Mouse (Mus musculus) midbrain, embryonic 16.5 days (tissue): ENCODE measurements around the gene Arhgef33. TPM values are rescaled to one million over a fixed set of nuclear protein-coding genes. Genes with fewer than 3 reads are reported as not detected.
"Not testable (repeated sequence)": the region's sequence is repeated elsewhere in the genome, so short reads cannot be mapped to it uniquely, and the experiment has no call there.

Experiments used
- ATAC-seq: fragments of 200-750 bp; cut with Nextera tagmentation; 2 replicates; pipeline ENCODE4 v1.8.0; 2017; ENCODE audit warnings: moderate TSS enrichment
- H3K27ac ChIP-seq: fragments of 300-500 bp; sonication (generic); 2 replicates; pipeline ENCODE4 v1.5.1; 2014; ENCODE audit warnings: mild to moderate bottlenecking, low read length, mixed read lengths
- H3K27me3 ChIP-seq: fragments of 300-500 bp; sonication (generic); 2 replicates; pipeline ENCODE4 v1.6.1; 2014; ENCODE audit warnings: low read depth, low read length, mixed read lengths; ENCODE audit not compliant: control insufficient read depth, insufficient read depth
- H3K36me3 ChIP-seq: fragments of 300-500 bp; sonication (generic); 2 replicates; pipeline ENCODE4 v1.6.1; 2014; ENCODE audit warnings: mild to moderate bottlenecking, low read length, moderate library complexity, mixed read lengths; ENCODE audit not compliant: control insufficient read depth, insufficient read depth
- H3K4me1 ChIP-seq: fragments of 300-500 bp; sonication (generic); 2 replicates; pipeline ENCODE4 v1.6.1; 2014; ENCODE audit warnings: mild to moderate bottlenecking, low read length, mixed read lengths; ENCODE audit not compliant: control insufficient read depth, insufficient read depth
- H3K4me2 ChIP-seq: fragments of 300-500 bp; sonication (generic); 2 replicates; pipeline ENCODE4 v1.6.1; 2014; ENCODE audit warnings: mild to moderate bottlenecking, low read length, mixed read lengths
- H3K4me3 ChIP-seq: fragments of 300-500 bp; sonication (generic); 2 replicates; pipeline ENCODE4 v1.5.1; 2014; ENCODE audit warnings: low read depth, mild to moderate bottlenecking, low read length, moderate library complexity, mixed read lengths
- H3K9ac ChIP-seq: fragments of 300-500 bp; sonication (generic); 2 replicates; pipeline ENCODE4 v1.6.1; 2014; ENCODE audit warnings: low read depth, low read length, mixed read lengths
- H3K9me3 ChIP-seq: fragments of 300-500 bp; sonication (generic); replicated peaks from 2 replicates; pipeline ENCODE4 v1.6.1; 2014; ENCODE audit warnings: mild to moderate bottlenecking, low read length, mixed read lengths; ENCODE audit not compliant: control insufficient read depth, poor library complexity, severe bottlenecking
- WGBS: fragments of 180-500 bp; shearing (Covaris S2); extraction: QIAGEN DNeasy Blood & Tissue Kit; methylation state at CpG from one replicate; pipeline ENCODE4 v1.1.7; 2014; 5-methylcytosine and 5-hydroxymethylcytosine counted together
- polyA plus RNA-seq: library from polyadenylated mRNA; unstranded; fragments of >200 nt; fragmentation: Nextera tagmentation; extraction: Ambion mirVana; gene quantifications from 2 replicates; pipeline ENCODE4 v1.2.1, GENCODE M21; 2015

Gene Arhgef33
- polyA plus RNA-seq = 0.92 and 2.2 TPM in 2 replicates

GRCm38 (mm10) chr17:80307251-80307650, at the start of gene Arhgef33:
Gene Arhgef33 (plus strand): TSS chr17:80307407.
- Histone ChIP-seq H3K9me3 (no peaks in the 10 kb centered on the region), H3K9ac (no peak within 1 kb of the TSS), H3K36me3 (no peaks in the 10 kb centered on the region), H3K4me1 (peaks cover 5% of the 10 kb centered on the region), H3K27me3 (no peaks in the 10 kb centered on the region), H3K27ac (no peak within 1 kb of the TSS), H3K4me3 (no peak within 1 kb of the TSS), H3K4me2 (no peak within 1 kb of the TSS)
- ATAC-seq = no peak
- WGBS = 76% methylated on average over 1 of the region's 1 CpGs

GRCm38 (mm10) chr17:80267065-80267464, 40.1 kb upstream of the Arhgef33 start:
- H3K4me2 ChIP-seq = no peak overlapping the region
- H3K36me3 ChIP-seq = peaks cover 69% of the 10 kb centered on the region
- 94% methylated on average over 4 of the region's 4 CpGs for WGBS

GRCm38 (mm10) chr17:80268151-80268550, 39.1 kb upstream of the Arhgef33 start:
- Histone ChIP-seq H3K27me3 (no peaks in the 10 kb centered on the region), H3K9me3 (no peaks in the 10 kb centered on the region), H3K9ac (no peak overlapping the region), H3K4me3 (no peak overlapping the region), H3K27ac (no peak overlapping the region), H3K4me2 (no peak overlapping the region), H3K36me3 (peaks cover 71% of the 10 kb centered on the region), H3K4me1 (no peaks in the 10 kb centered on the region)
- ATAC-seq = no peak
- WGBS = 95% methylated on average over 3 of the region's 3 CpGs

More at GRCm38 (mm10) chr17:80267065-80267464, 40.1 kb upstream of the Arhgef33 start:
- no peak overlapping the region for H3K4me3 ChIP-seq
- no peaks in the 10 kb centered on the region for H3K9me3 ChIP-seq
- no peak overlapping the region for H3K27ac ChIP-seq
- no peaks in the 10 kb centered on the region for H3K4me1 ChIP-seq
- no peaks in the 10 kb centered on the region for H3K27me3 ChIP-seq
- no peak overlapping the region for H3K9ac ChIP-seq
- no peak for ATAC-seq

- not testable (repeated sequence) for H3K4me1 ChIP-seq, H3K4me2 ChIP-seq, H3K27me3 ChIP-seq, ATAC-seq, H3K9me3 ChIP-seq, H3K9ac ChIP-seq, H3K4me3 ChIP-seq, H3K27ac ChIP-seq
- WGBS = 90% methylated on average over 7 of the region's 7 CpGs
- peaks cover 70% of the 10 kb centered on the region for H3K36me3 ChIP-seq
These were observed 36.6 kb upstream of the Arhgef33 start for GRCm38 (mm10) chr17:80270622-80271021.

GRCm38 (mm10) chr17:80278255-80278654, 29.0 kb upstream of the Arhgef33 start:
- H3K36me3 ChIP-seq = peaks cover 44% of the 10 kb centered on the region
- WGBS = 86% methylated on average over 4 of the region's 4 CpGs
- no peak overlapping the region for H3K4me3 ChIP-seq
- ATAC-seq = no peak
- no peak overlapping the region for H3K27ac ChIP-seq
- no peaks in the 10 kb centered on the region for H3K27me3 ChIP-seq
- no peak overlapping the region for H3K9ac ChIP-seq
- H3K4me1 ChIP-seq = no peaks in the 10 kb centered on the region
- H3K4me2 ChIP-seq = no peak overlapping the region
- H3K9me3 ChIP-seq = no peaks in the 10 kb centered on the region

GRCm38 (mm10) chr17:80279340-80280070, 27.7 kb upstream of the Arhgef33 start:
- Histone ChIP-seq H3K9ac (no peak overlapping the region), H3K27me3 (no peaks in the 10 kb centered on the region), H3K4me3 (no peak overlapping the region), H3K9me3 (no peaks in the 10 kb centered on the region), H3K36me3 (peaks cover 37% of the 10 kb centered on the region), H3K4me1 (no peaks in the 10 kb centered on the region), H3K4me2 (no peak overlapping the region), H3K27ac (no peak overlapping the region)
- 96% methylated on average over 8 of the region's 8 CpGs for WGBS
- ATAC-seq = no peak

GRCm38 (mm10) chr17:80284446-80284845, 22.8 kb upstream of the Arhgef33 start:
- Histone ChIP-seq H3K4me3 (no peak overlapping the region), H3K36me3 (peaks cover 11% of the 10 kb centered on the region; the same call in 1 of the 2 replicates), H3K9ac (no peak overlapping the region), H3K9me3 (no peaks in the 10 kb centered on the region), H3K4me2 (no peak overlapping the region), H3K27ac (no peak overlapping the region), H3K4me1 (peaks cover 11% of the 10 kb centered on the region), H3K27me3 (no peaks in the 10 kb centered on the region)
- 77% methylated on average over 4 of the region's 4 CpGs for WGBS
- no peak for ATAC-seq

GRCm38 (mm10) chr17:80288012-80288411, 19.2 kb upstream of the Arhgef33 start:
- Histone ChIP-seq H3K9me3 (no peaks in the 10 kb centered on the region), H3K9ac (0 out of 2 replicates have a peak overlapping the region, but pooled peaks have one; percentile 3), H3K36me3 (no peaks in the 10 kb centered on the region), H3K27ac (no peak overlapping the region), H3K4me1 (peaks cover 11% of the 10 kb centered on the region), H3K4me2 (no peak overlapping the region; the same call in 1 of the 2 replicates), H3K4me3 (no peak overlapping the region), H3K27me3 (no peaks in the 10 kb centered on the region)
- WGBS = 88% methylated on average over 6 of the region's 6 CpGs
- ATAC-seq = no peak

- peak overlapping the region; percentile 90 for H3K27ac ChIP-seq
- no peaks in the 10 kb centered on the region for H3K36me3 ChIP-seq
- ATAC-seq = peak; percentile 63
- H3K4me2 ChIP-seq = peak overlapping the region; percentile 63
- no peaks in the 10 kb centered on the region for H3K27me3 ChIP-seq
- under 1% methylated on average over 30 of the region's 30 CpGs for WGBS
- H3K9me3 ChIP-seq = no peaks in the 10 kb centered on the region
- H3K4me1 ChIP-seq = peaks cover 11% of the 10 kb centered on the region
- peak overlapping the region; percentile 93 for H3K4me3 ChIP-seq
- peak overlapping the region; percentile 96 for H3K9ac ChIP-seq
These were observed 17.7 kb upstream of the Arhgef33 start for GRCm38 (mm10) chr17:80289280-80290073.
